Mouse (Mus musculus) myocyte (in vitro differentiated cells): ENCODE data around the gene C1qb.

Experiments
- CEBPB ChIP-seq: IDR thresholded peaks from 2 replicates; pipeline ENCODE4 v1.6.1; 2011; ENCODE audit warnings: mild to moderate bottlenecking, moderate library complexity; ENCODE audit not compliant: poor library complexity, insufficient read depth, severe bottlenecking
- MAX ChIP-seq: IDR thresholded peaks from one replicate; pipeline ENCODE4 v1.6.1; 2011; ENCODE audit warnings: low read depth, mild to moderate bottlenecking, control low read depth
- MYOD1 ChIP-seq, 3 experiments: IDR thresholded peaks; one replicate each; pipeline ENCODE4 v1.6.1; 2011; ENCODE audit warnings: control low read depth in 2 of 3, low read depth in 2 of 3, mild to moderate bottlenecking in 2 of 3, moderate library complexity in 1 of 3; ENCODE audit not compliant: insufficient read length in 2 of 3, control insufficient read depth in 1 of 3
- POLR2A ChIP-seq: IDR thresholded peaks from one replicate; pipeline ENCODE4 v1.6.1; 2011; ENCODE audit warnings: low read depth, mild to moderate bottlenecking, control low read depth, moderate library complexity; ENCODE audit not compliant: insufficient read length
- POLR2AphosphoS2 ChIP-seq: IDR thresholded peaks from one replicate; pipeline ENCODE4 v1.6.1; 2011; ENCODE audit warnings: low read depth, control low read depth; ENCODE audit not compliant: insufficient read length
- TCF12 ChIP-seq: IDR thresholded peaks from one replicate; pipeline ENCODE4 v1.6.1; 2011; ENCODE audit warnings: mild to moderate bottlenecking, control low read depth; ENCODE audit not compliant: poor library complexity, insufficient read depth, severe bottlenecking
- TCF3 ChIP-seq: IDR thresholded peaks from one replicate; pipeline ENCODE4 v1.6.1; 2011; ENCODE audit warnings: low read depth, control low read depth; ENCODE audit not compliant: insufficient read length
- USF1 ChIP-seq: IDR thresholded peaks from one replicate; pipeline ENCODE4 v1.6.1; 2011; ENCODE audit warnings: low read depth, mild to moderate bottlenecking, control low read depth, moderate library complexity

DNA sequence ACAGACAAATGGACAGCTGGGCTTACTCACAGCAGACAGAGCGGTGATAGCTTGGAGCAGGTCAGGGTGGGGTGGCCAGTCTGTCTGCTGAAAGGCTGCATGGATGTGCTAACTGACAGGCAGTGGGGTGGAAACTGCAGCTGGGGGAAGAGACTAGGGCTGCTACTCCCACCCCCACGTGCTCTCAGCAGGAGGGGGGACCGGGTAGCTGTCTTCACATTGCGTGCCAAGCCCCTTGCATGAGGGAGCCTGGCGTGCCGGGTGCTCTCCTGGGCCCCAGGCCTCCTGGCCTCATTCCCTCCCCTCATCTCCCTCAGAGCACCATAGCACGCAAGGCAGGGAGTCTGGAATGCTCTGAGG, 31.2 kb upstream of the C1qb start:
- no peak for TF ChIP-seq POLR2A
- no peak for TF ChIP-seq USF1
- no peak for TF ChIP-seq TCF12
- TF ChIP-seq MAX, result no peak
- no peak for TF ChIP-seq MYOD1 (IDR thresholded peaks at IDR 0.05; ENCODE audit: control insufficient read depth in 1 of 3, insufficient read length in 2 of 3, low read depth in 2 of 3)
- no peak for TF ChIP-seq CEBPB
- no peak for TF ChIP-seq TCF3
- no peak for TF ChIP-seq POLR2AphosphoS2
